Mouse (Mus musculus) CH12.LX (cell line): ENCODE data around the gene Prelid1. TPM values are rescaled to one million over a fixed set of nuclear protein-coding genes. Genes with fewer than 3 reads are reported as not detected.
A peak's percentile ranks its signal among the peaks of the same experiment; 100 is the strongest.

Experiments used
- DNase-seq: peaks from one replicate; pipeline ENCODE4 v3.0.0-alpha.2; 2013; ENCODE audit errors: extremely low read depth
- H3K27ac ChIP-seq: 2 replicates; pipeline ENCODE4 v1.5.1; 2012; ENCODE audit warnings: low read depth, mild to moderate bottlenecking, control low read depth, moderate library complexity; ENCODE audit not compliant: insufficient read depth
- H3K27me3 ChIP-seq: replicated peaks from 2 replicates; pipeline ENCODE3; 2012; ENCODE audit warnings: inconsistent platforms
- H3K36me3 ChIP-seq, 2 experiments: replicated peaks in 1 of 2; 2 replicates each; pipeline versions ENCODE3 to v1.6.1; 2012; ENCODE audit warnings: inconsistent platforms in 1 of 2, low read length in 1 of 2, mild to moderate bottlenecking in 1 of 2, mixed read lengths in 1 of 2, moderate library complexity in 1 of 2; ENCODE audit not compliant: control insufficient read depth in 1 of 2, insufficient read depth in 1 of 2
- H3K4me1 ChIP-seq, 2 experiments: 2 replicates each; pipeline ENCODE4 v1.6.1; 2012; ENCODE audit warnings: inconsistent platforms in 1 of 2, moderate library complexity in 1 of 2; ENCODE audit not compliant: insufficient read depth in 2 of 2, control insufficient read depth in 1 of 2
- H3K4me2 ChIP-seq: 2 replicates; pipeline ENCODE4 v1.6.1; 2012; ENCODE audit warnings: low read depth, mild to moderate bottlenecking, control low read depth; ENCODE audit not compliant: poor library complexity, insufficient read depth, severe bottlenecking
- H3K4me3 ChIP-seq, 3 experiments: fragments of 150-350 bp in 1 of 3; sonication (generic) in 1 of 3; replicated peaks in 1 of 3; 2 replicates each; pipeline versions ENCODE3 to v1.5.1; 2011 to 2012; ENCODE audit warnings: low read depth in 2 of 3, low read length in 2 of 3, mild to moderate bottlenecking in 2 of 3, moderate library complexity in 2 of 3, control low read depth in 1 of 3, improper control_type of control experiment in 1 of 3, inconsistent platforms in 1 of 3, mixed read lengths in 1 of 3; ENCODE audit not compliant: poor library complexity in 1 of 3
- H3K79me2 ChIP-seq: replicated peaks from 2 replicates; pipeline ENCODE4 v1.6.1; 2012; ENCODE audit warnings: mild to moderate bottlenecking, moderate library complexity; ENCODE audit not compliant: control insufficient read depth, poor library complexity, insufficient read depth, severe bottlenecking; ENCODE audit errors: extremely low read depth
- H3K9ac ChIP-seq: 2 replicates; pipeline ENCODE4 v1.6.1; 2012; ENCODE audit warnings: low read depth, mild to moderate bottlenecking, control low read depth, moderate library complexity; ENCODE audit not compliant: insufficient read depth
- H3K9me3 ChIP-seq: replicated peaks from 2 replicates; pipeline ENCODE3; 2012; ENCODE audit warnings: low read length, inconsistent platforms, mixed read lengths
- BHLHE40 ChIP-seq: IDR thresholded peaks from 2 replicates; pipeline ENCODE4 v1.6.1; 2011; ENCODE audit warnings: mild to moderate bottlenecking, low read depth, low read length, improper control_type of control experiment
- CHD1 ChIP-seq: IDR thresholded peaks from 2 replicates; pipeline ENCODE4 v1.6.1; 2012; ENCODE audit warnings: low read depth, low read length, improper control_type of control experiment, inconsistent platforms
- CHD2 ChIP-seq: IDR thresholded peaks from 2 replicates; pipeline ENCODE4 v1.6.1; 2011; ENCODE audit warnings: low read length, improper control_type of control experiment
- CTCF ChIP-seq, 2 experiments: IDR thresholded peaks in 1 of 2; conservative IDR thresholded peaks in 1 of 2; 2 replicates each; pipeline ENCODE4 v1.5.1; 2011 to 2012; ENCODE audit warnings: low read depth in 2 of 2, low read length in 2 of 2, improper control_type of control experiment in 1 of 2, inconsistent platforms in 1 of 2, mild to moderate bottlenecking in 1 of 2, moderate library complexity in 1 of 2
- E2F4 ChIP-seq: IDR thresholded peaks from 2 replicates; pipeline ENCODE4 v1.6.1; 2011; ENCODE audit warnings: low read depth, low read length, improper control_type of control experiment; ENCODE audit not compliant: insufficient replicate concordance
- ELF1 ChIP-seq: IDR thresholded peaks from 2 replicates; pipeline ENCODE4 v1.6.1; 2014; ENCODE audit warnings: low read depth, mild to moderate bottlenecking, inconsistent platforms, low read length, improper control_type of control experiment
- EP300 ChIP-seq: IDR thresholded peaks from 2 replicates; pipeline ENCODE4 v1.6.1; 2011; ENCODE audit warnings: low read length, improper control_type of control experiment
- ETS1 ChIP-seq: conservative IDR thresholded peaks from 2 replicates; pipeline ENCODE4 v1.6.1; 2012; ENCODE audit warnings: low read depth, mild to moderate bottlenecking, inconsistent platforms, low read length, improper control_type of control experiment, moderate library complexity
- GABPA ChIP-seq: IDR thresholded peaks from 2 replicates; pipeline ENCODE4 v1.6.1; 2012; ENCODE audit warnings: low read depth, low read length, improper control_type of control experiment, inconsistent platforms; ENCODE audit not compliant: insufficient replicate concordance
- HCFC1 ChIP-seq: IDR thresholded peaks from 2 replicates; pipeline ENCODE4 v1.6.1; 2012; ENCODE audit warnings: low read depth, mild to moderate bottlenecking, inconsistent platforms, low read length, improper control_type of control experiment
- JUN ChIP-seq: IDR thresholded peaks from 2 replicates; pipeline ENCODE4 v1.6.1; 2011; ENCODE audit warnings: low read depth, mild to moderate bottlenecking, low read length, improper control_type of control experiment, moderate library complexity; ENCODE audit not compliant: insufficient read depth
- JUND ChIP-seq: conservative IDR thresholded peaks from 2 replicates; pipeline ENCODE4 v1.6.1; 2011; ENCODE audit warnings: low read depth, low read length, improper control_type of control experiment
- KAT2A ChIP-seq: IDR thresholded peaks from 2 replicates; pipeline ENCODE4 v1.6.1; 2012; ENCODE audit warnings: low read length, improper control_type of control experiment, inconsistent platforms; ENCODE audit not compliant: insufficient replicate concordance
- MAFK ChIP-seq: IDR thresholded peaks from 2 replicates; pipeline ENCODE4 v1.6.1; 2011; ENCODE audit warnings: low read length, improper control_type of control experiment; ENCODE audit not compliant: insufficient replicate concordance
- MAZ ChIP-seq: IDR thresholded peaks from 2 replicates; pipeline ENCODE4 v1.6.1; 2012; ENCODE audit warnings: low read depth, mild to moderate bottlenecking, inconsistent platforms, low read length, improper control_type of control experiment, moderate library complexity
- MEF2A ChIP-seq: IDR thresholded peaks from 2 replicates; pipeline ENCODE4 v1.6.1; 2014; ENCODE audit warnings: low read depth, mild to moderate bottlenecking, inconsistent platforms, low read length, improper control_type of control experiment, borderline replicate concordance
- MXI1 ChIP-seq: IDR thresholded peaks from 2 replicates; pipeline ENCODE4 v1.6.1; 2011; ENCODE audit warnings: mild to moderate bottlenecking, low read depth, low read length, improper control_type of control experiment
- MYC ChIP-seq: IDR thresholded peaks from 2 replicates; pipeline ENCODE4 v1.6.1; 2011; ENCODE audit warnings: low read depth, mild to moderate bottlenecking, improper control_type of control experiment, low read length
- NELFE ChIP-seq: IDR thresholded peaks from 2 replicates; pipeline ENCODE4 v1.6.1; 2011; ENCODE audit warnings: low read depth, low read length, improper control_type of control experiment
- NRF1 ChIP-seq: IDR thresholded peaks from 2 replicates; pipeline ENCODE4 v1.6.1; 2014; ENCODE audit warnings: low read depth, mild to moderate bottlenecking, inconsistent platforms, low read length, improper control_type of control experiment, moderate library complexity
- PAX5 ChIP-seq: IDR thresholded peaks from 2 replicates; pipeline ENCODE4 v1.6.1; 2012; ENCODE audit warnings: low read length, inconsistent platforms, mixed read lengths
- POLR2A ChIP-seq: IDR thresholded peaks from 2 replicates; pipeline ENCODE4 v1.6.1; 2011; ENCODE audit warnings: low read depth, mild to moderate bottlenecking, improper control_type of control experiment, low read length
- POLR2AphosphoS2 ChIP-seq: IDR thresholded peaks from 2 replicates; pipeline ENCODE4 v1.6.1; 2011; ENCODE audit warnings: low read depth, low read length, improper control_type of control experiment
- RAD21 ChIP-seq: IDR thresholded peaks from 2 replicates; pipeline ENCODE4 v1.6.1; 2011; ENCODE audit warnings: low read depth, mild to moderate bottlenecking, low read length, improper control_type of control experiment, moderate library complexity
- RCOR1 ChIP-seq: conservative IDR thresholded peaks from 2 replicates; pipeline ENCODE4 v1.6.1; 2012; ENCODE audit warnings: low read depth, mild to moderate bottlenecking, inconsistent platforms, low read length, improper control_type of control experiment
- SIN3A ChIP-seq: IDR thresholded peaks from 2 replicates; pipeline ENCODE4 v1.6.1; 2012; ENCODE audit warnings: low read length, improper control_type of control experiment, inconsistent platforms
- SMC3 ChIP-seq: IDR thresholded peaks from 2 replicates; pipeline ENCODE4 v1.6.1; 2011; ENCODE audit warnings: low read depth, low read length, improper control_type of control experiment
- TBP ChIP-seq: conservative IDR thresholded peaks from 2 replicates; pipeline ENCODE4 v1.6.1; 2011; ENCODE audit warnings: low read depth, low read length, improper control_type of control experiment
- TCF12 ChIP-seq: IDR thresholded peaks from 2 replicates; pipeline ENCODE4 v1.6.1; 2014; ENCODE audit warnings: low read depth, mild to moderate bottlenecking, inconsistent platforms, low read length, improper control_type of control experiment
- UBTF ChIP-seq: IDR thresholded peaks from 2 replicates; pipeline ENCODE4 v1.6.1; 2012; ENCODE audit warnings: low read depth, mild to moderate bottlenecking, inconsistent platforms, low read length, improper control_type of control experiment, moderate library complexity
- USF1 ChIP-seq: IDR thresholded peaks from 2 replicates; pipeline ENCODE4 v1.6.1; 2014; ENCODE audit warnings: low read depth, mild to moderate bottlenecking, inconsistent platforms, low read length, improper control_type of control experiment
- USF2 ChIP-seq: conservative IDR thresholded peaks from 2 replicates; pipeline ENCODE4 v1.6.1; 2011; ENCODE audit warnings: low read depth, low read length, improper control_type of control experiment
- ZKSCAN1 ChIP-seq: IDR thresholded peaks from 2 replicates; pipeline ENCODE4 v1.6.1; 2012; ENCODE audit warnings: low read depth, inconsistent platforms, low read length, improper control_type of control experiment, borderline replicate concordance
- ZMIZ1 ChIP-seq: IDR thresholded peaks from 2 replicates; pipeline ENCODE4 v1.6.1; 2012; ENCODE audit warnings: low read depth, mild to moderate bottlenecking, inconsistent platforms, low read length, improper control_type of control experiment
- ZNF384 ChIP-seq: IDR thresholded peaks from 2 replicates; pipeline ENCODE4 v1.6.1; 2012; ENCODE audit warnings: low read depth, low read length, improper control_type of control experiment, inconsistent platforms
- dilution Hi-C: fragments of 300-500 bp; cut with MboI; formaldehyde crosslinking; loops from 2 replicates; pipeline ENCODE4 v1.14.3; 2020; ENCODE audit warnings: low sequenced_read_pairs; ENCODE audit not compliant: extremely low pct_unique_long_range_greater_than_20kb, extremely low pct_ligation_motif_present
- in situ Hi-C: fragments of 300-500 bp; cut with MboI; formaldehyde crosslinking; loops from 3 replicates; pipeline ENCODE4 v1.14.3; 2019; ENCODE audit warnings: low sequenced_read_pairs, low pct_ligation_motif_present, low pct_unique_long_range_greater_than_20kb, mixed read lengths
- polyA plus RNA-seq: library from polyadenylated mRNA; unstranded; fragments of >175 nt; gene quantifications from 2 replicates; pipeline ENCODE4 v1.2.1, GENCODE M21; 2012; ENCODE audit warnings: low read depth; ENCODE audit not compliant: insufficient read length
- total RNA-seq, 2 experiments: library from RNA; depleted of rRNA; stranded (reverse); fragments of 300-350 nt in 1 of 2; fragments of >200 nt in 1 of 2; gene quantifications; 2 replicates each; pipeline ENCODE4 v1.2.3; 2012 to 2014

Prelid1 gene
- total and polyA plus RNA-seq, 3 experiments: 205 to 435 (median 302) TPM

DNA sequence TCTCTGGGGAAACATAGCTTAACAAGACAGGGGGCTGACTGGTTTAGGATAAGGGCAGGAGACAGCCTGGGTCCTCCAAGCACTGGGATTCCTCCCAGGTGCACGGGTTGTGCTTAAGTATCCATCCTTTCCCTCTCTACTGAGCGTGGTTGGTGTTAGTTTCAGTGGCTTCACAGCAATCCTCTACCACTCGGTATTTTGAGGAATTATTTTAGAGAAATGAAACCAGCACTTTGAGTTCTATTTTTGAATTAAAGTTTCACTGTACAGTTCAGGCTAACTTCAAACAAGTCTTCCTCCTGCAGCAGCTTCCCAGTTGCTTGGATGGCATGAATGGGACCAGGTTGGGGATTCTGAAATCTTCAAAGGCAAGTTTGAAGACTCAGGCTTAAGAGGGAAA, 1.9 kb upstream of the Prelid1 start (continued):
- TF ChIP-seq ETS1 (no peak), E2F4 (no peak), MYC (no peak), EP300 (peak; percentile 74), KAT2A (no peak), ZKSCAN1 (no peak), CHD2 (no peak), PAX5 (no peak), MXI1 (no peak), UBTF (no peak)

DNA sequence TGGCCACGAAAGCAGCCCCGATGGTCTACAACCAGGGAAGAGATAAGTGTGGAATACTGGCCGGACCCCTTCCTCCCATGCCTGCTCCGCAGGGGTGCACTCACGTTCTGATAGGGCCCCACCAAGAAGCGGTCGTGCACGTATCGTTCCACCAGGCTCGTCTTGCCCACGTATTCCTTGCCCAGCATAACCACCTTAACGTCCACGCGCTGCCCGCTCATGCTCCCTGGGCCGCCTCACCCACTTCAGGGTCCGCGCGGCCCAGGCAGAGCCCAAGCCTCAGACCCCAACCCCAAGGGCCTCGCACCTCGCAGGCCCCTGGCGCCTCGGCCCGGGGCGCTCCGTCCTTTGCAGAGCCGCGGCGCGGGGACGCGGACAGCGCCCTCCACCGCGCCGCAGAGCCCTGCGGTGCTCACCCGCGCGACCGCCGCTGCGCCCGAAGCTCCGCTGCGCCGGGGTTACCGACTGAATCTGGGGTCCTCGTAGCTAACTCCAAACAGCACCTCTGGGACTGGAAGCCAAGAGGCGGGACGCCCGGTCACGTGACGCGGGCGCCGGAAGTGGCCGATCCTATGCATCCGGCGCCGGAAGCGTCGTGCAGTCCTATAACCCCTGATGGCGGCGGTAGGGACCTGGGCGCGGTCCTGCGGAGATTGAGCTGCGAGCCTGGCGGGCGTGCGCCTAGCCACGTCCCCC, 1.3 kb downstream of the Prelid1 start, which contains the start of gene Rab24:
Gene Rab24 (minus strand): TSS at position 513 of the 696 bp plus-strand sequence.
- peaks cover 36% of the 10 kb centered on the region for H3K79me2 ChIP-seq
- peaks cover 36 to 62% of the 10 kb centered on the region in 2 experiments for H3K36me3 ChIP-seq
- H3K4me3 ChIP-seq: peak within 1 kb of the TSS; percentile 90 to 99 (median 96)
- H3K27me3 ChIP-seq: no peaks in the 10 kb centered on the region
- peak within 1 kb of the TSS; percentile 94 for H3K4me2 ChIP-seq
- DNase-seq: peak; percentile 82
- dilution Hi-C loops: no loop called here
- in situ Hi-C loops: no loop called here
- H3K9me3 ChIP-seq: no peaks in the 10 kb centered on the region
- H3K4me1 ChIP-seq: peaks cover 6 to 53% of the 10 kb centered on the region in 2 experiments; a peak in 3 of 4 replicates
- H3K27ac ChIP-seq: 0 out of 2 replicates have a peak within 1 kb of the TSS, but pooled peaks have one; percentile 5
- peak within 1 kb of the TSS; percentile 96 for H3K9ac ChIP-seq
- TF ChIP-seq JUND (no peak), CTCF (conservative IDR thresholded peaks at IDR 0.05 in 1 of 2, IDR thresholded peaks at IDR 0.05 in 1 of 2; ENCODE audit: low read depth in 2 of 2, low read length in 2 of 2) (no peak), RCOR1 (no peak), ZMIZ1 (peak; percentile 90; the same call in 1 of the 2 replicates), HCFC1 (peak; percentile 84), TBP (peak; percentile 72), SMC3 (no peak), ELF1 (peak; percentile 78), USF2 (peak; percentile 94), ZNF384 (no peak), MXI1 (peak; percentile 79), SIN3A (peak; percentile 61), CHD2 (no peak), BHLHE40 (peak; percentile 92), TCF12 (peak; percentile 92), POLR2AphosphoS2 (peak; percentile 75; the same call in 1 of the 2 replicates), JUN (no peak), UBTF (no peak), MEF2A (0 out of 2 replicates have a peak, but pooled peaks have one; percentile 11), RAD21 (no peak), KAT2A (peak; percentile 64; the same call in 1 of the 2 replicates), E2F4 (no peak), MAFK (no peak), CHD1 (no peak), NRF1 (0 out of 2 replicates have a peak, but pooled peaks have one; percentile 27), POLR2A (peak; percentile 86), EP300 (no peak), MYC (no peak), USF1 (peak; percentile 96), GABPA (no peak), NELFE (peak; percentile 89), ETS1 (no peak; the same call in 1 of the 2 replicates), MAZ (no peak)
